Mouse (Mus musculus) neural tube, embryonic 11.5 days (tissue): ENCODE measurements around the gene Dohh. TPM values are rescaled to one million over a fixed set of nuclear protein-coding genes. Genes with fewer than 3 reads are reported as not detected.

Experiments
- ATAC-seq: fragments of 200-750 bp; cut with Nextera tagmentation; 2 replicates; pipeline ENCODE4 v1.8.0; 2017; ENCODE audit warnings: moderate number of reproducible peaks, mild to moderate bottlenecking, moderate TSS enrichment, moderate library complexity; ENCODE audit not compliant: insufficient read depth, low FRiP score, low TSS enrichment
- DNase-seq: peaks from one replicate; pipeline ENCODE4 v3.0.0-alpha.2; 2015; ENCODE audit warnings: low spot score
- H3K27ac ChIP-seq: fragments of 300-500 bp; sonication (generic); 2 replicates; pipeline ENCODE4 v1.5.1; 2014; ENCODE audit warnings: low read depth, mild to moderate bottlenecking, low read length
- H3K27me3 ChIP-seq: fragments of 300-500 bp; sonication (generic); 2 replicates; pipeline ENCODE4 v1.6.1; 2014; ENCODE audit warnings: mild to moderate bottlenecking, low read length, mixed read lengths; ENCODE audit not compliant: control insufficient read depth, insufficient read depth
- H3K36me3 ChIP-seq: fragments of 300-500 bp; sonication (generic); 2 replicates; pipeline ENCODE4 v1.6.1; 2014; ENCODE audit warnings: mild to moderate bottlenecking, low read length, moderate library complexity, mixed read lengths; ENCODE audit not compliant: control insufficient read depth, insufficient read depth
- H3K4me1 ChIP-seq: fragments of 300-500 bp; sonication (generic); 2 replicates; pipeline ENCODE4 v1.6.1; 2014; ENCODE audit warnings: low read length, mixed read lengths; ENCODE audit not compliant: control insufficient read depth, insufficient read depth
- H3K4me2 ChIP-seq: fragments of 300-500 bp; sonication (generic); 2 replicates; pipeline ENCODE4 v1.6.1; 2014; ENCODE audit warnings: low read depth, mild to moderate bottlenecking, moderate library complexity
- H3K4me3 ChIP-seq: fragments of 300-500 bp; sonication (generic); 2 replicates; pipeline ENCODE4 v1.5.1; 2014; ENCODE audit warnings: low read depth, low read length
- H3K9ac ChIP-seq: fragments of 300-500 bp; sonication (generic); 2 replicates; pipeline ENCODE4 v1.6.1; 2014; ENCODE audit warnings: mild to moderate bottlenecking, low read length
- H3K9me3 ChIP-seq: fragments of 300-500 bp; sonication (generic); 2 replicates; pipeline ENCODE4 v1.6.1; 2016; ENCODE audit warnings: low read length; ENCODE audit not compliant: control insufficient read depth
- WGBS: fragments of 180-500 bp; shearing (Covaris S2); extraction: QIAGEN DNeasy Blood & Tissue Kit; methylation state at CpG from one replicate; pipeline ENCODE4 v1.1.7; 2014; 5-methylcytosine and 5-hydroxymethylcytosine counted together
- polyA plus RNA-seq: library from polyadenylated mRNA; unstranded; fragments of >200 nt; fragmentation: Nextera tagmentation; extraction: Ambion mirVana; gene quantifications from 2 replicates; pipeline ENCODE4 v1.2.1, GENCODE M21; 2014

Gene Dohh
- polyA plus RNA-seq, 1 experiment from 2014 or later: 76.1 TPM

DNA sequence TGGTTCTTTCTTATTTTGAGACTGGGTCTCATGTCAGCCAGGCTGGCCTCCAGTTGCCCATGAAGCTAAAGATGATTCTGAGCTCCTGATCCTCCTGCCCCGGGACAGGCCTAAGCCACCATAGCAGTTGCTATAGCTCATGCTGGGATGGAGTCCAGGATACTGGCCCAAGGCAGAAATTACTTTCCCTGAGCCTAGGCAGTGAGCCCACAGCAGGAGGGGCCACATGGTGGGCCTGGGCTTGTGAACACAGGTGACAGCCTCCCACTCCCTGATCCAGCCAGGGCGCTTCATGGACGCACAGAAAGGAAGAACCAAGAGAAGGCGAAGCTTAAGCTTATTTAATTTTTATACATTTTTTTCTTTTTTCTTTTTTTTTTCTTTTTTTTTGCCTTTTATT lies 11.6 kb downstream of the Dohh start:
- DNase-seq: no peak
- H3K9me3 ChIP-seq: no peaks in the 10 kb centered on the region
- no peaks in the 10 kb centered on the region for H3K36me3 ChIP-seq
- H3K4me2 ChIP-seq: no peak overlapping the region
- peaks cover 17% of the 10 kb centered on the region for H3K4me1 ChIP-seq
- no peak for ATAC-seq
- no peak overlapping the region for H3K9ac ChIP-seq
- H3K27ac ChIP-seq: no peak overlapping the region
- no peak overlapping the region for H3K4me3 ChIP-seq
- 82% methylated on average over 4 of the region's 4 CpGs for WGBS
- H3K27me3 ChIP-seq: 0 out of 2 replicates have a peak, but pooled peaks cover 5% of the 10 kb centered on the region

- Histone ChIP-seq H3K9ac (peak overlapping the region; percentile 14; the same call in 1 of the 2 replicates), H3K27ac (no peak overlapping the region), H3K36me3 (no peaks in the 10 kb centered on the region), H3K4me1 (peaks cover 26% of the 10 kb centered on the region), H3K27me3 (0 out of 2 replicates have a peak, but pooled peaks cover 5% of the 10 kb centered on the region), H3K4me3 (no peak overlapping the region), H3K9me3 (no peaks in the 10 kb centered on the region), H3K4me2 (no peak overlapping the region)
- 71% methylated on average over 5 of the region's 5 CpGs for WGBS
- ATAC-seq: no peak
- no peak for DNase-seq
These were observed 12.5 kb downstream of the Dohh start for GRCm38 (mm10) chr10:81396749-81397148.

- Histone ChIP-seq H3K9me3 (no peaks in the 10 kb centered on the region), H3K36me3 (no peaks in the 10 kb centered on the region), H3K9ac (no peak overlapping the region), H3K4me2 (no peak overlapping the region), H3K27me3 (0 out of 2 replicates have a peak, but pooled peaks cover 5% of the 10 kb centered on the region), H3K4me1 (peaks cover 45% of the 10 kb centered on the region), H3K4me3 (no peak overlapping the region), H3K27ac (no peak overlapping the region)
- ATAC-seq: no peak
- no peak for DNase-seq
- 53% methylated on average over 5 of the region's 5 CpGs for WGBS
These were observed 15.1 kb downstream of the Dohh start for GRCm38 (mm10) chr10:81399296-81399695.

GRCm38 (mm10) chr10:81399798-81400308 lies 15.6 kb downstream of the Dohh start:
- no peaks in the 10 kb centered on the region for H3K36me3 ChIP-seq
- WGBS: 67% methylated on average over 17 of the region's 18 CpGs
- no peak overlapping the region for H3K4me3 ChIP-seq
- H3K27me3 ChIP-seq: 0 out of 2 replicates have a peak, but pooled peaks cover 9% of the 10 kb centered on the region
- DNase-seq (no peak), ATAC-seq (no peak)
- 0 out of 2 replicates have a peak overlapping the region, but pooled peaks have one; percentile 27 for H3K27ac ChIP-seq
- H3K9ac ChIP-seq: peak overlapping the region; percentile 18; the same call in 1 of the 2 replicates
- no peaks in the 10 kb centered on the region for H3K9me3 ChIP-seq
- peak overlapping the region; percentile 20; the same call in 1 of the 2 replicates for H3K4me2 ChIP-seq
- peaks cover 45% of the 10 kb centered on the region for H3K4me1 ChIP-seq

- Histone ChIP-seq H3K4me3 (no peak overlapping the region; the same call in 1 of the 2 replicates), H3K4me1 (peaks cover 45% of the 10 kb centered on the region), H3K27me3 (0 out of 2 replicates have a peak, but pooled peaks cover 10% of the 10 kb centered on the region), H3K36me3 (no peaks in the 10 kb centered on the region), H3K9ac (peak overlapping the region; percentile 22), H3K27ac (peak overlapping the region; percentile 96), H3K4me2 (peak overlapping the region; percentile 20; the same call in 1 of the 2 replicates), H3K9me3 (no peaks in the 10 kb centered on the region)
- WGBS: 40% methylated on average over 22 of the region's 22 CpGs
- no peak for DNase-seq
- no peak for ATAC-seq
These were observed 16.4 kb downstream of the Dohh start for GRCm38 (mm10) chr10:81400371-81401204.

DNA sequence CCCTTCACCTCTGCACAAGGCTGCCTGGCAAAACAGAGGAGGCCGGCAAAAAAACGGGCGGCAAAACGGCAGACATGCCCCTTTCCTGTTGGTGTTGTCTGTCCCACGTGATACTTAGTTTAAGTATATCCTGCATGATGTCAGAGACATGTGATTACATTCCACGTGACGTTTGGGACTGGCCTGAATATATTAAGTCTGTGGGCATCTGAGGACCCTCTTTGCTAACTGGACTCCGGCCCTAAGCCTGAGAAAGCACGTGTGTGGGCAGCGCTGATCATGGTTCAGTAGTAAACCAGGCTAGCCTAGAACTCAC lies 16.9 kb downstream of the Dohh start:
- Histone ChIP-seq H3K27ac (peak overlapping the region; percentile 96), H3K9ac (peak overlapping the region; percentile 18; the same call in 1 of the 2 replicates), H3K4me3 (no peak overlapping the region; the same call in 1 of the 2 replicates), H3K4me1 (peaks cover 46% of the 10 kb centered on the region), H3K36me3 (no peaks in the 10 kb centered on the region), H3K4me2 (peak overlapping the region; percentile 14; the same call in 1 of the 2 replicates), H3K27me3 (peaks cover 11% of the 10 kb centered on the region; the same call in 1 of the 2 replicates), H3K9me3 (no peaks in the 10 kb centered on the region)
- WGBS: 28% methylated on average over 10 of the region's 10 CpGs
- no peak for DNase-seq
- peak; percentile 7 for ATAC-seq

DNA sequence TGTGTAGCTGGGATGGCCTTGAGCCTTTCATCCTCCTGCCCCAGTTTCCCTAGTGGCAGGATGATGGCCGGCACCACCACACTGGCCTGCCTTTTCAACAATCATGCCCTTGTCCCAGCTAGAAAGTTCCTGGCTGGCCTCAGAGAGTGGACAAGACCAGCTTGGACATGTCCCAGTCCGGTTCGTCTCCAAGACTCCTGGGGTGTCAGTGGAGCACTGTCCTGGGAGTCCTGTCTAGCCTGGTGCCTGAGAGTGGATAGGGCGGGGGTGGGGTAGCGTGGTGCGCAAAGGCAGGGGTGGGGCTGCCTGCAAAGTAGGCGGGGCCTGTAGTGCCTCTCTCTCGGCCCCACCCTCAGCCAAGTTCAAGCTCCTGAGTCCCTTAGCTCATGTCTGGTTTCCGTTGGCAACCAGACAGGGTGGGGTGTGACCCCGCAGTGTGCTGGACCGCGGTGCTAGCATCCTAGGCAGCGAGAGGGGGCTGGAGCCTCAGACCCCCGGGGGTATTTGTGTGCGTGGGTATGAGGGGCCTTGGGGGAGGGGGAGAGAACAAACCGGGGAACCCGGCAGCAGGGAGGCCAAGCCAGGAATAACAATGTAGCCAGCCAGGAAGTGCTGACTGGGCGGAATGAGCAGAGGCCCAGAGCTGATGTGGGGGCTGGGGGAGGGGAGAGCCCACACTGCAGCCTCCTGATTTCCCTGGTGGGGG lies 17.4 kb downstream of the Dohh start:
- Histone ChIP-seq H3K27ac (peak overlapping the region; percentile 96), H3K9me3 (no peaks in the 10 kb centered on the region), H3K27me3 (peaks cover 16% of the 10 kb centered on the region; the same call in 1 of the 2 replicates), H3K4me3 (0 out of 2 replicates have a peak overlapping the region, but pooled peaks have one; percentile 8), H3K4me1 (peaks cover 50% of the 10 kb centered on the region), H3K9ac (peak overlapping the region; percentile 41), H3K36me3 (no peaks in the 10 kb centered on the region), H3K4me2 (peak overlapping the region; percentile 32)
- 2% methylated on average over 17 of the region's 18 CpGs for WGBS
- DNase-seq: peak; percentile 87
- ATAC-seq: peak; percentile 83

DNA sequence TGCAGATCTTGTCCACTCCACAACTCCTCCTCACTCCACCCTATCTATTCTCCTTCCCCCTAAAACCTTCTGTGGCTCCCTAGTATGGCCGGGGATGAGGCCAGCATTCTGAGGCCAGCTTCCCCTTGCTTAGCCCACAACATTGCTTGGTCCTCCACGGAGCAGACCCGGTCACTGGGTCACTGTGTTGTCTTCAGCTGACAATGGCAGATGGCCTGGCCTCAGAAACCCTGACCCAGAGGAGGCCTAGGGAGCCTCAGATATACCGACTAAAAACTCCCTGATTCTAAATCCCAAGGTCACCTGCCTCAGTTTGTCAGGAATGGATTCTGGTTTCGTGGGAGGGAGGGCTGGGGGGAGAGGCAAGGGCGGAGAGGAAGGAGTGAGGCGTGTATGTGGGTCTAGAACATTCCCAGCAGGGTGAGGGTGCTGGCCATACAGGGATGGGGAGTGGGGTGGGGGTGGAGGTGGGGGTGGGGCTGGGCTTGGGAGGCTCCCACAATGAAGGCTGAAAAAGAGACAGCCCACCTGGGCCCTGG lies 18.1 kb downstream of the Dohh start:
- Histone ChIP-seq H3K9me3 (no peaks in the 10 kb centered on the region), H3K9ac (peak overlapping the region; percentile 41), H3K4me1 (peaks cover 54% of the 10 kb centered on the region), H3K27ac (peak overlapping the region; percentile 96), H3K4me3 (0 out of 2 replicates have a peak overlapping the region, but pooled peaks have one; percentile 8), H3K4me2 (peak overlapping the region; percentile 32), H3K27me3 (peaks cover 23% of the 10 kb centered on the region), H3K36me3 (no peaks in the 10 kb centered on the region)
- WGBS: 14% methylated on average over 7 of the region's 7 CpGs
- no peak for DNase-seq
- ATAC-seq: peak; percentile 21; the same call in 1 of the 2 replicates
